Mouse (Mus musculus) kidney, postnatal 36 days (tissue): ENCODE measurements around the gene E130114P18Rik.

Source experiments
- DNase-seq, 2 experiments: peaks; one replicate each; pipeline ENCODE4 v3.0.0; 2021 to 2022; ENCODE audit warnings: mixed read lengths in 2 of 2

E130114P18Rik gene

GRCm38 (mm10) chr4:97777706-97778176 is at the start of gene E130114P18Rik:
E130114P18Rik (minus strand) TSS chr4:97778078.
- peak; percentile 84 for DNase-seq

GRCm38 (mm10) chr4:97827115-97827514 is 49.2 kb upstream of the E130114P18Rik start:
- no peak for DNase-seq

GRCm38 (mm10) chr4:97825841-97826240 is 48.0 kb upstream of the E130114P18Rik start:
- no peak for DNase-seq

- no peak for DNase-seq
Measured at GRCm38 (mm10) chr4:97825432-97825831, 47.6 kb upstream of the E130114P18Rik start.

- DNase-seq, result peak; percentile 45 to 71
Measured at GRCm38 (mm10) chr4:97824451-97824850, 46.6 kb upstream of the E130114P18Rik start.

GRCm38 (mm10) chr4:97823512-97823911 is 45.6 kb upstream of the E130114P18Rik start:
- DNase-seq, result no peak

- no peak for DNase-seq
Measured at GRCm38 (mm10) chr4:97821556-97822251, 43.8 kb upstream of the E130114P18Rik start.

GRCm38 (mm10) chr4:97820474-97821259 is 42.8 kb upstream of the E130114P18Rik start:
- peak in 1 of 2 experiments; percentile 31 for DNase-seq

- no peak for DNase-seq
Measured at GRCm38 (mm10) chr4:97819101-97819500, 41.2 kb upstream of the E130114P18Rik start.

GRCm38 (mm10) chr4:97818498-97818897 is 40.6 kb upstream of the E130114P18Rik start:
- no peak for DNase-seq

GRCm38 (mm10) chr4:97817741-97818140 is 39.9 kb upstream of the E130114P18Rik start:
- no peak for DNase-seq

GRCm38 (mm10) chr4:97816753-97817152 is 38.9 kb upstream of the E130114P18Rik start:
- DNase-seq, result no peak

- no peak for DNase-seq
Measured at GRCm38 (mm10) chr4:97816001-97816400, 38.1 kb upstream of the E130114P18Rik start.

- no peak for DNase-seq
Measured at GRCm38 (mm10) chr4:97814515-97814914, 36.6 kb upstream of the E130114P18Rik start.

- DNase-seq, result no peak
Measured at GRCm38 (mm10) chr4:97813996-97814395, 36.1 kb upstream of the E130114P18Rik start.

GRCm38 (mm10) chr4:97813035-97813434 is 35.2 kb upstream of the E130114P18Rik start:
- DNase-seq, result no peak

- no peak for DNase-seq
Measured at GRCm38 (mm10) chr4:97810348-97810939, 32.6 kb upstream of the E130114P18Rik start.

GRCm38 (mm10) chr4:97809582-97810295 is 31.9 kb upstream of the E130114P18Rik start:
- DNase-seq, result no peak

GRCm38 (mm10) chr4:97808885-97809284 is 31.0 kb upstream of the E130114P18Rik start:
- DNase-seq, result no peak

GRCm38 (mm10) chr4:97806924-97807323 is 29.0 kb upstream of the E130114P18Rik start:
- no peak for DNase-seq

- no peak for DNase-seq
Measured at GRCm38 (mm10) chr4:97805896-97806808, 28.3 kb upstream of the E130114P18Rik start.

- DNase-seq, result no peak
Measured at GRCm38 (mm10) chr4:97805255-97805654, 27.4 kb upstream of the E130114P18Rik start.
